Mouse (Mus musculus) heart, adult 2 months (tissue): ENCODE measurements at regions not wholly inside any gene's neighbourhood (a gene's known extent, or its start where the extent isn't known, plus 50 kb on each side); places are given as distances from the start of the nearest gene placed in this dataset.

Experiments
- CTCF ChIP-seq: fragments of 200-600 bp; IDR thresholded peaks from 2 replicates; pipeline ENCODE4 v1.8.1; 2022; ENCODE audit warnings: antibody characterized with exemption, mild to moderate bottlenecking, moderate library complexity
- EP300 ChIP-seq: fragments of 200-500 bp; IDR thresholded peaks from 2 replicates; pipeline ENCODE4 v1.6.1; 2011; ENCODE audit warnings: low read depth, low read length, control low read depth; ENCODE audit not compliant: insufficient read depth
- POLR2A ChIP-seq: fragments of 200-500 bp; IDR thresholded peaks from 2 replicates; pipeline ENCODE4 v1.6.1; 2011; ENCODE audit warnings: mild to moderate bottlenecking, low read depth, low read length, control low read depth; ENCODE audit not compliant: insufficient read depth

DNA sequence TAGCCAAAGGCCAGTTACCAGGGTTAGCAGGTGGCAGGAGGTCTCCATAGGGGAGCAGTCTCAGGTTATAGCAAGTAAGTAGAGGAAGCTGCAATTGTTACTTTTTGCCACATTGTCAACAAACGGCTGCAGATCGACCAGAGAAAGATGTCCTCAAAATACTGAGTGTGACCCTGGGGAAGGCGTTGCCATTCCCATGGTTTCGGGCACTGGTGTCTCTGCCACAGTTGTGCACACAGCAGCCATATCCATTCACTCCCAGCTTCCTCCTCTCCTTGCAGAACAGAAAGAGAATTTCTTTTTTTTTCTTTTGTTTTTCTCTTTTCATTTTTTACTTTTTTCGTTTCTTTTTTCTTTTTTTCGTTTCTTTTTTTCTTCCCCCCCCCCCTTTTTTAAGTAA is 73.4 kb upstream of the Mark1 start:
- TF ChIP-seq CTCF = no peak
- no peak for TF ChIP-seq EP300
- no peak for TF ChIP-seq POLR2A
